Mouse (Mus musculus): ENCODE measurements around the gene Vps37b. TPM values are rescaled to one million over a fixed set of nuclear protein-coding genes. Genes with fewer than 3 reads are reported as not detected.
A peak's percentile ranks its signal among the peaks of the same experiment; 100 is the strongest.
"Not testable (repeated sequence)": the region's sequence is repeated elsewhere in the genome, so short reads cannot be mapped to it uniquely, and the experiment has no call there.

The Vps37b gene
- polyA plus RNA-seq, 1 experiment from 2014 or later: 82.4 TPM

DNA sequence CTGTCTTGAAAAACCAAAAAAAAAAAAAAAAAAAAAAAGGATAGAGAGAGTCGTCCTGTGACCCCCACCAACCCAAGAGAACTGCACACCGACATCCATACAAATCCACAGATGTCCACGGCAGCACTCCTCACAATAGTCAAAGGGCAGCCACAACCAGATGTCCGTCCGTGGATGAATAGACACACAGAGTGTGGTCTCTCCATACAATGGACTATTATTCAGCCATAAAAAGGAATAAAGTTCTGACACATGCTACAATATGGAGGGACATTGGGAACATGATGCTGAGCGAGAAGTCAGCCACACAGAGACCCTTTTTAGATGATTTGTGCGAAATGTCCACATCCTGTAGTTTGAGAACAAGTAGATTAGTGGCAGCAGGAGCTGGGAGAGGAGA is 26.7 kb upstream of the Vps37b start:
- Histone ChIP-seq H3K36me3 (no peaks in the 10 kb centered on the region), H3K9ac (no peak overlapping the region), H3K27ac (replicated peaks) (no peak overlapping the region), H3K9me3 (no peaks in the 10 kb centered on the region), H3K4me2 (no peak overlapping the region), H3K4me1 (replicated peaks) (peaks cover 14% of the 10 kb centered on the region), H3K27me3 (no peaks in the 10 kb centered on the region), H3K4me3 (no peak overlapping the region)
- 52% methylated on average over 7 of the region's 7 CpGs for WGBS
- ATAC-seq (ENCODE audit: low FRiP score, low read depth): no peak

DNA sequence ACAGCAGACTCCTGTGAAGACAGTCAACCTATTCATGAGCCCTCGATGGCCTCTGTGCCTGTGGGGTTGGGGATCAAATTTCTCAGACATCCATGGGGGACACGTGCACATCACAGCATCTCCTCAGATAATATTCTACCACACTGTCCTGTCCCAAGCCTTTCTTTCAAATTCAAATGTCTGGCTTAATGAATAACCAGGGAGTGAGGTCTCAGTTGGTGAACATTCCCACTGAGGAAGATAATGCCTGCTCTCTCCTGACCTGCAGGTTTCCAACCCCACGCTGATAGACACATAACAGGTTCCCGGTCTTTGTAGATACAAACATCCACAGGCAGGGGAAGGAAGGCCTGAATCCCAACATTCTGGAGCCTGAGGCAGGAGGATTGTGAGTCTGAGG is 24.9 kb upstream of the Vps37b start:
- Histone ChIP-seq H3K9me3 (no peaks in the 10 kb centered on the region), H3K36me3 (no peaks in the 10 kb centered on the region), H3K4me3 (no peak overlapping the region), H3K4me1 (replicated peaks) (peaks cover 5% of the 10 kb centered on the region; the same call in 1 of the 2 replicates), H3K27me3 (no peaks in the 10 kb centered on the region), H3K27ac (replicated peaks) (no peak overlapping the region), H3K4me2 (no peak overlapping the region), H3K9ac (no peak overlapping the region)
- WGBS: 16% methylated on average over 4 of the region's 4 CpGs
- no peak for ATAC-seq (ENCODE audit: low FRiP score, low read depth)

DNA sequence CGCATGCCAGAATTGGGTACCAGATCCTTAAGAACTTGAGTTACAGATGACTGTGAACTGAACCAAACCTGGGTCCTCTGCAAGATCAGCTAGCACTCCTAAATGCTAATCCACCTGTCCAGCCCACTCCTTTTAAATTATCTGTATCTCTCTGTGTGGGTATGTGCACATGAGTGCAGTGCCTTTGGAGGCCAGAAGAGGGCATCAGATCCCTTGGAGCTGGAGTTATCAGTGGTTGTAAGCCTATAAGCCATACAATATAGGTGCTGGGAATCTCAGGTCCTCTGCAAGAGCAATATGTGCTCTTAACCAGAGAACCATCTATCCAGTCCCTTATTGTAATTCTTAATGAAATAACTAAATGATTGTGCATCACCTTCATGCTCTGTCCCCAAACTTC is 24.1 kb upstream of the Vps37b start:
- H3K9ac ChIP-seq: no peak overlapping the region
- H3K4me2 ChIP-seq: no peak overlapping the region
- H3K27ac ChIP-seq (replicated peaks): no peak overlapping the region
- 0 out of 2 replicates have a peak, but pooled peaks cover 1% of the 10 kb centered on the region for H3K4me1 ChIP-seq (replicated peaks)
- H3K36me3 ChIP-seq: no peaks in the 10 kb centered on the region
- no peak for ATAC-seq (ENCODE audit: low FRiP score, low read depth)
- H3K9me3 ChIP-seq: no peaks in the 10 kb centered on the region
- WGBS: 100% methylated on average over 1 of the region's 1 CpGs
- H3K27me3 ChIP-seq: no peaks in the 10 kb centered on the region
- H3K4me3 ChIP-seq: no peak overlapping the region

DNA sequence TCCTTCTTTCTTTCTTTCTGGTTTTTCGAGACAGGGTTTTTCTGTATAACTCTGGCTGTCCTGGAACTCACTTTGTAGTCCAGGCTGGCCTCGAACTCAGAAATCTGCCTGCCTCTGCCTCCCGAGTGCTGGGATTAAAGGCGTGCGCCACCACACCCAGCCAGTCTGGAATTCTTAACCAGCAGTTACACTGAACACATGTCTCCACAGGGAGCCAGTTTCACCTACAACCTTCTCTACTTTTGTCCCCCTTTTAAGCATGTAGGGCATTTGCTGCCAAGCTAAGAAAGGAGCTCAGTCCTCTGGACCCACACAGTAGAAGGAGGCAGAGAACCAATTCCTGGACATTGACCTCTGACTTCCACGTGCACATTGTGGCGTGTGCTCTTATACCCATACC is 20.6 kb upstream of the Vps37b start:
- peaks cover 13% of the 10 kb centered on the region for H3K4me1 ChIP-seq (replicated peaks)
- not testable (repeated sequence) for H3K4me2 ChIP-seq; H3K36me3 ChIP-seq; H3K27ac ChIP-seq (replicated peaks); H3K9me3 ChIP-seq; H3K27me3 ChIP-seq; H3K9ac ChIP-seq; ATAC-seq (ENCODE audit: low FRiP score, low read depth); H3K4me3 ChIP-seq
- WGBS: 97% methylated on average over 7 of the region's 7 CpGs

DNA sequence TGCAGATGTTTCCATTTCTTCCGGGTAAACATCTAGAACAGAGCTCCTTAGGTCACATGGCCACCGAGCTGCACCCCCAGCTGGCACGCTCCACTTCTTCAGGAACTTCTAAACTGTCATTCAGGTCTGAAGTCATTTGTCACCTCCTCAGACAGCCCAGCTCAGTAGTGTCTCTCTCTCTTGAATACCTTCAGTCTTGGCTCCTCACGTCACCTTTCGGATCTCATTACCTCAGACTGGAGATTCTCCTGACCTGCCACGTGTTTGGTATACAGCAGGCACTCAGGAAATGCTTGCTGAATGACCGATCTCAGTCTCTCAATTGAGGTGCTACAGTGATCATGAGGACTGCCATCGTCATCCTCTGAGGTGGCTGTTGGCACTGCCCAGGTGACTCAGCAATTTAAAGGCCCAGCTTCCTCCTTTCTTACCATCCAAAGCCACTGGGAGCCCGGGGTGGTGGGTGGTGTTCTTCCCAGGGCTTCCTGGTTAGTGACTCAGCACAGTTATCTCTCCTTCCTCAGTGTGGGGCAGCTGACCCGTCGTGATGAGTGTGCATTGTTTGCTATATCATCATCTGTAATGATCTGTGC is 19.9 kb upstream of the Vps37b start:
- ATAC-seq (ENCODE audit: low FRiP score, low read depth): no peak
- H3K9ac ChIP-seq: no peak overlapping the region
- H3K4me1 ChIP-seq (replicated peaks): peaks cover 15% of the 10 kb centered on the region
- H3K27me3 ChIP-seq: no peaks in the 10 kb centered on the region
- no peak overlapping the region for H3K27ac ChIP-seq (replicated peaks)
- no peaks in the 10 kb centered on the region for H3K36me3 ChIP-seq
- H3K9me3 ChIP-seq: no peaks in the 10 kb centered on the region
- 83% methylated on average over 11 of the region's 11 CpGs for WGBS
- H3K4me3 ChIP-seq: no peak overlapping the region
- H3K4me2 ChIP-seq: no peak overlapping the region

DNA sequence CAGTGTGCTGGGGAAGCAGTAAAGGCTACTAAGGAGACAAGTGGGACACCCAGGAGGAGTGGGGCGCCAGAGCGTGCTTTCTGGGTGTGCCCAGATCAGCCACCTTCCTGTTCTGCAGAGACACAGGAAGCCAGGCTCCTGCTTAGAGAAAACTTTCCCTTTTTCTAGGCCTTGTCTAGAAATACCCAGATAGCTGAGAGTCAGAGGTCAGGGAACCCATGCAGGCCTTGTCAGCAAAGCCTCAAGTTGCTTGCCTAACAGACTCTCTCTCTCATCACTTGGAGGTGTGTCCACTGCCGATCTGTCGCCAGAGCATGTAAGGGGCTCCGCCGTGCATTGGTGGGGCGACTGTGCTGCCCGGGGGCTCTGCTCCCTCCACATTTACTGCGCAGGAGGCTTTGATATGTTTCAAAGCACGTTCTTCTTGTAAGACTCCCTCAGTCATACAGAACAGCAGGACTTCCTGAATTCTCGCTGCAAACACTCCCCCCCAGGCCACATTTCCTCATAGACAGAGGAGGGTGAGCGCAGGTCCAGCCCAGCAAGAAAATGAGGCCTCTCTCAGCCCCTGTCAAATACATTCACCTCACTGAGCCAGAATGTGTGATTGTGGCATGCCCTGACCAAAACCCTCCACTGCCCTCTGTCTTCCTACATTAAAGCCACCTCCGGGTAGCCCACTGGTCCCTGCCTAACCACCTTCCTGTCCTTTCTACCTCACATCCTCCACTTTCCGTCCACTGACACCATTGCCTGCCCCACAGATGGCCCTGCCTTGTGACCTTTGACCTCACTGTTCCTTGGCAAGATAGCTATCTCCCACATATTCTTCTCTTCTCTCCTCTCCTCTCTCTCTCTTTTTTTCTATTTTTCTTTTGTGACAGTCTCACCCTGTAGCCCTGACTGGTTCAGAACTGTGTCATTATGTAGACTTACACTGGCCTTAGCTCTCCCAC is 18.3 kb upstream of the Vps37b start:
- no peak overlapping the region for H3K9ac ChIP-seq
- H3K4me1 ChIP-seq (replicated peaks): peaks cover 25% of the 10 kb centered on the region
- H3K27ac ChIP-seq (replicated peaks): peak overlapping the region; percentile 56
- ATAC-seq (ENCODE audit: low FRiP score, low read depth): no peak
- H3K4me3 ChIP-seq: no peak overlapping the region
- H3K4me2 ChIP-seq: no peak overlapping the region
- no peaks in the 10 kb centered on the region for H3K36me3 ChIP-seq
- H3K27me3 ChIP-seq: no peaks in the 10 kb centered on the region
- WGBS: 54% methylated on average over 14 of the region's 14 CpGs
- no peaks in the 10 kb centered on the region for H3K9me3 ChIP-seq

DNA sequence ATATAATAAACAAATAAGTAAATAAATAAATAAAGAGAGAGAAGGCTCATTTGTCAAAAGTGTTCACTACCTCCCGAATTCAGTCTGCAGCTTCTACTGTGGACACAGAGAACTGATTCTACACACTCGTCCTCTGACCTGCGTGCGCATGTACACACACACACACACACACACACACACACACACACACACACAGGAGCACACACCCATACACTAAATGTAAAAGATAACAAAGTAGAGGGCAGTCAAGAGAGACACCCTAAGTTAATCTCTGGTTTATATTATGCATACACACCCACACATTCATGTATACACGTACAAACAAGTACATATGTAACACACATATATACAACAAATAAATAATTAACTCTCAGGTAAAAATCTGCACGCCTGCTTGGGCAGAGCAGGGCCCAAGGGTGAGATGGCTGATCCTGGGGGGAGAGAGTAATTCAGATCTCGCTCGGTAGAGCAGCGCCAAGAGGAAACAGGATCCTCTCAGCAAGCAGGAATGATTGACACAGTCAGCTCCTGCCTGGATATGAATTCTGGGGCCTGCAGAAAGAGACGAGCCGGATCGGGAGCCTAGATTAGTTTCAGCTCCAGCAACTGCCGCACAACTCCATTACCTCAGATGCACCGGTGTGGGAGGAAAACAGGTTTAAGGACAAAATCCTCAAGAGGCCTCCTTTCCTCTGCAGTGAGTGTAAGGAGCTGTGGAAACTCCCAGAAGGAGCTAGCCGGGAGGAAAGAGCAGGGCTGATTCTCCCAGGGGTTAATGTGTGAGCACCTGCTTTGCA is 17.4 kb upstream of the Vps37b start:
- Histone ChIP-seq H3K36me3 (no peaks in the 10 kb centered on the region), H3K27me3 (no peaks in the 10 kb centered on the region), H3K4me1 (replicated peaks) (peaks cover 31% of the 10 kb centered on the region), H3K9ac (no peak overlapping the region), H3K4me3 (no peak overlapping the region), H3K9me3 (no peaks in the 10 kb centered on the region), H3K4me2 (no peak overlapping the region), H3K27ac (replicated peaks) (peak overlapping the region; percentile 56)
- ATAC-seq (ENCODE audit: low FRiP score, low read depth): no peak
- WGBS: 58% methylated on average over 15 of the region's 15 CpGs

DNA sequence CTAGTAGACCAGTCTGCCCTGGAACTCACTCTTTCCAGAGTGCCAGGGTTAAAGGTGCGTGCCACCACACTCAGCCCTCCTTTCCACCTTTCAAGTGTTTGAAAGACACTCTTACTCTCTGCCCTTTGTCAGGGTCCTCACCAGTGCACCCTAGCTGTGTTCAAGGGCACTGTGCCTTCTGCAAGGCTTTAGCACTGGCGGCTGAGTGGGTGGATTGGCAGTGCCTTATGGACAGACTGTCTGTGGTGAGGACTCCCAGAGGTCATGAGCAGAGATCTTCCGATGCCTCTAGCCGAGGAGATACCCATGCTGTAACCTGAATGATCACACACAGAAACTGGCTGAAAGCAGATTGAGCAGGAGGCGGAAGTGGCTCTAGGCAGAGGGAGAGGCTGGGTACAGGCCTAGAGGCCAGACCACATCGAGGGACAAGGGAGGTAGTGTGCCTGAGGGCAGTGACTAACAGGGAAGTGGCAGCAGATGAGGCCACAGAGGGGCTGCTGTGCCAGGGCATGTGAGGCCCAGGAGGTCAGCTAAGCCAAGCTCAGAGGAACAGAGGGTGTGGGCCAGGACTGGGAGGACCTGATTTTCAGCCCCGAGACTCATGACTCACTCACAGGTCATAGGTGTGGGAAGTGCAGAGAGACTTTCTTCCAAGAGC is 14.8 kb upstream of the Vps37b start:
- WGBS: 67% methylated on average over 7 of the region's 7 CpGs
- Histone ChIP-seq H3K9me3 (no peaks in the 10 kb centered on the region), H3K36me3 (no peaks in the 10 kb centered on the region), H3K4me3 (no peak overlapping the region), H3K4me2 (no peak overlapping the region), H3K4me1 (replicated peaks) (peaks cover 41% of the 10 kb centered on the region), H3K27ac (replicated peaks) (no peak overlapping the region), H3K27me3 (no peaks in the 10 kb centered on the region), H3K9ac (no peak overlapping the region)
- ATAC-seq (ENCODE audit: low FRiP score, low read depth): no peak

DNA sequence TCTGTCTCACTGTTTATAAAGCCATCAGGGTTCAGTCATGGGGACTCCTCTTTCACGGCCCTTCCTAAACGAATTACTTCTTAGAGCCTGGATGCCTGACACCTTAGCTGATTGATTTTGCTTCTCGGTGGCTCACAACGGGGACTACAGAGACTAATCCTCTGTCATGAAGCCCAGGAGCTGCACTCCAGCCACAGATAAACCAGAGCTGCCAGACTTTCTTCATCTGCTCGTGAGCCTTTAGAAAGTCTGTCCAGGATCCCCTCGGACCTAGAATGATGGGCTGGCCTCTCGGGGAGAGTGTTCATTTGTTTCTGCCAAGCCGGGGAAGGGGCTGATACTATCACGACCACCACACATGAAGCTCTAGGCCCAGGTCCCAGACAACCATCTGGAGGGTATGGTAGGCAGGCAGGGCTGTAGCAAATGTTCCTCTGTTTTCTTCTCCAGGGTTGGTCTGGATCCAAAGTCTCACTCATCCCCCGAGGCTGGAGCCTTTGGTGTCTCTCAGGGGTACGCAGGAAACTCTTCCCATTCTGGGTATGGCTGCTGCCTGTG is 13.5 kb upstream of the Vps37b start:
- 15% methylated on average over 11 of the region's 11 CpGs for WGBS

DNA sequence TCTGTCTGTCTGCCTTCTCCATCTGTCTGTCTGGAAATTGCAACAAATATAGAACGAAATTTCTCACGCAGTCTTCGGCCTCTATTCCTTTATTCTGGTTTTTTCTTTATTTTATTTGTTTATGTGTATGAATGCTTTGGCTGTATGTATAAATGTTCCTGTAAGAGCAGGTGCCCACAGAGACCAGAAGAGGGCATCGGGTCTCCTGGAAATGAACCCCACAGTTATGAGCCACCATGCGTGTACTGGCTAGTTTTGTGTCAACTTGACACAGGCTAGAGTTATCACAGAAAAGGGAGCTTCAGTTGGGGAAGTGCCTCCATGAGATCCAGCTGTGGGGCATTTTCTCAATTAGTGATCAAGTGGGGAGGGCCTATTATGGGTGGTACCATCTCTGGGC is 11.9 kb upstream of the Vps37b start:
- WGBS: 51% methylated on average over 5 of the region's 5 CpGs
- Histone ChIP-seq H3K4me1 (replicated peaks) (peaks cover 28% of the 10 kb centered on the region), H3K9ac (no peak overlapping the region), H3K36me3 (no peaks in the 10 kb centered on the region), H3K27me3 (no peaks in the 10 kb centered on the region), H3K4me2 (no peak overlapping the region), H3K27ac (replicated peaks) (peak overlapping the region; percentile 80), H3K9me3 (no peaks in the 10 kb centered on the region), H3K4me3 (no peak overlapping the region)
- no peak for ATAC-seq (ENCODE audit: low FRiP score, low read depth)

More for the DNA sequence above, 13.5 kb upstream of the Vps37b start:
- no peak overlapping the region for H3K4me2 ChIP-seq
- no peak overlapping the region for H3K9ac ChIP-seq
- peak; percentile 25 for ATAC-seq (ENCODE audit: low FRiP score, low read depth)
- H3K4me1 ChIP-seq (replicated peaks): peaks cover 39% of the 10 kb centered on the region
- H3K9me3 ChIP-seq: no peaks in the 10 kb centered on the region
- no peaks in the 10 kb centered on the region for H3K27me3 ChIP-seq
- no peaks in the 10 kb centered on the region for H3K36me3 ChIP-seq
- no peak overlapping the region for H3K4me3 ChIP-seq
- peak overlapping the region; percentile 80 for H3K27ac ChIP-seq (replicated peaks)

DNA sequence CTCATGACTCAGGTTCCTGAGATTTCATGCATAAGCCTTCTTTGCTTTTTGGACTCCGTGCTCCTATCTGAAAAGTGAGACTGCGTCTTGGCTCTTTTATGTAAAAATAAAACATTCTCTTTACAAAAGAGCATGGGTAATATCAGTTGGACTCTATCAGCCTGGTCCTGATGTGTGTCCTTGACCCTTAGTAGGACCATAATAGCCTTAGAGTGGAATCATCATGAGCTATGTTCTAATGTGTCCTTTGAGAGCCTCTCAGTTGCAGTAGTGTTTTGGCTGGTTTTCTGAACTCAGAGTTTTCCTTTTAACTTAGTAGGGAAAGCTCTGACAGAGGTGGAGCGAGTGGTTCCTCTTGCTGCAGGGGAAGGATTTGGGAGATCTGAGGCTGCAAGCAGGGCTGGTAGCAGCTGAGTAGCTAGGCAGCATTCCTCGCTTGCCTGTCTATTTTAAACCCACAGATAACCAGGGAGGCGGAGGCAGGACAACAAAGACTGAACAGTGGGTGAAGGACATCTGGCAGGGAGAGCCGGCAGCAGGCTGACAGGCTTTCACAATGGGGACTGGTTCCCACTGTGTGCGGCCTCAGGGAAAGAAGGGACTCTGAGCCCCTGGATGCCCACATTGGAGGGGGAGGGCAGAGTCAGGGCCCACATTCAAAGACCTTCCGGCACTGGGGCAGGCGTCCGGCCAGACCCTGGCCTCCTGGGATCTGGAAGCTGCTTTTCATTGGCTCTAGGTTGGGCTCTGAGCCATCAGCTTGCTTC is 11.3 kb upstream of the Vps37b start:
- no peak overlapping the region for H3K4me3 ChIP-seq
- no peak overlapping the region for H3K9ac ChIP-seq
- no peaks in the 10 kb centered on the region for H3K36me3 ChIP-seq

More for the DNA sequence above, 11.3 kb upstream of the Vps37b start:
- Histone ChIP-seq H3K9me3 (no peaks in the 10 kb centered on the region), H3K4me2 (no peak overlapping the region), H3K27me3 (no peaks in the 10 kb centered on the region), H3K27ac (replicated peaks) (peak overlapping the region; percentile 80), H3K4me1 (replicated peaks) (peaks cover 28% of the 10 kb centered on the region)
- WGBS: 24% methylated on average over 10 of the region's 10 CpGs
- peak; percentile 93 for ATAC-seq (ENCODE audit: low FRiP score, low read depth)

Data from hindbrain, embryonic 15.5 days (tissue).